Mouse (Mus musculus): ENCODE measurements at regions not wholly inside any gene's neighbourhood (a gene's known extent, or its start where the extent isn't known, plus 50 kb on each side); places are given as distances from the start of the nearest gene placed in this dataset.

DNA sequence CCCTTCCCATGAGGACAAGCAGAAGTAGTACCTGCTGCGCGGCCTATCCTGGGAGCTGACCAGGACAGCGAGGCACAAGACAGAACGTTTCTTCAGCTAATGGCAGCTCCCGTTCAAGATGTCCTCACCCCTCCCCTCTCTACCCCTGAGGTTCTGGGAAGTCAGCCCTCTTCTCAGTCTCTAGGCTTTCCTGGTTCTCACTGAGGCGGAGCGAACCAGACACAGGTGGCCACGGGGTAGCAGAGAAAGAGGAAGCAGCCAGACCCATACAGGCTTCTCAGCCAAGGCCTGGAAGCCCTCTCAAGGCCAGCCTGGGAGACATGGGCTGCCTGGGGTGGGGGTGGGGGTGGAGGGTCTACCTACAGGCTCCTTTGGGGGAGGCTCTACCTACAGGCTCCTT lies 78.5 kb upstream of the Sertad2 start:
- H3K4me1 ChIP-seq = peaks cover 15% of the 10 kb centered on the region
- no peak overlapping the region for H3K9ac ChIP-seq
- no peaks in the 10 kb centered on the region for H3K27me3 ChIP-seq
- no peak overlapping the region for H3K4me2 ChIP-seq (replicated peaks)
- 77% methylated on average over 8 of the region's 8 CpGs for WGBS
- ATAC-seq (ENCODE audit: low FRiP score, low read depth) = no peak
- no peak overlapping the region for H3K4me3 ChIP-seq
- H3K36me3 ChIP-seq = no peaks in the 10 kb centered on the region
- H3K27ac ChIP-seq = no peak overlapping the region
- H3K9me3 ChIP-seq = no peaks in the 10 kb centered on the region

- no peaks in the 10 kb centered on the region for H3K9me3 ChIP-seq
- 24% methylated on average over 4 of the region's 4 CpGs for WGBS
- H3K36me3 ChIP-seq = no peaks in the 10 kb centered on the region
These were observed 76.5 kb upstream of the Sertad2 start for GRCm38 (mm10) chr11:20466591-20466990.

GRCm38 (mm10) chr11:20468319-20469018 lies 74.6 kb upstream of the Sertad2 start:
- H3K9ac ChIP-seq = no peak overlapping the region
- no peaks in the 10 kb centered on the region for H3K27me3 ChIP-seq
- H3K9me3 ChIP-seq = no peaks in the 10 kb centered on the region
- no peak for ATAC-seq (ENCODE audit: low FRiP score, low read depth)
- no peaks in the 10 kb centered on the region for H3K4me1 ChIP-seq
- H3K36me3 ChIP-seq = no peaks in the 10 kb centered on the region
- no peak overlapping the region for H3K27ac ChIP-seq
- H3K4me3 ChIP-seq = no peak overlapping the region
- no peak overlapping the region for H3K4me2 ChIP-seq (replicated peaks)
- WGBS = 76% methylated on average over 12 of the region's 12 CpGs

More at GRCm38 (mm10) chr11:20466591-20466990, 76.5 kb upstream of the Sertad2 start:
- Histone ChIP-seq H3K27ac (no peak overlapping the region), H3K27me3 (no peaks in the 10 kb centered on the region), H3K4me2 (replicated peaks) (no peak overlapping the region), H3K4me1 (no peaks in the 10 kb centered on the region), H3K9ac (no peak overlapping the region), H3K4me3 (no peak overlapping the region)
- ATAC-seq (ENCODE audit: low FRiP score, low read depth) = no peak

GRCm38 (mm10) chr11:20469368-20469767 lies 73.7 kb upstream of the Sertad2 start:
- ATAC-seq (ENCODE audit: low FRiP score, low read depth) = no peak
- Histone ChIP-seq H3K4me2 (replicated peaks) (no peak overlapping the region), H3K27ac (no peak overlapping the region), H3K9ac (no peak overlapping the region), H3K27me3 (no peaks in the 10 kb centered on the region), H3K9me3 (no peaks in the 10 kb centered on the region), H3K4me3 (no peak overlapping the region), H3K36me3 (no peaks in the 10 kb centered on the region), H3K4me1 (no peaks in the 10 kb centered on the region)
- WGBS = 27% methylated on average over 5 of the region's 5 CpGs

GRCm38 (mm10) chr11:20470396-20470795 lies 72.7 kb upstream of the Sertad2 start:
- no peak overlapping the region for H3K9ac ChIP-seq

DNA sequence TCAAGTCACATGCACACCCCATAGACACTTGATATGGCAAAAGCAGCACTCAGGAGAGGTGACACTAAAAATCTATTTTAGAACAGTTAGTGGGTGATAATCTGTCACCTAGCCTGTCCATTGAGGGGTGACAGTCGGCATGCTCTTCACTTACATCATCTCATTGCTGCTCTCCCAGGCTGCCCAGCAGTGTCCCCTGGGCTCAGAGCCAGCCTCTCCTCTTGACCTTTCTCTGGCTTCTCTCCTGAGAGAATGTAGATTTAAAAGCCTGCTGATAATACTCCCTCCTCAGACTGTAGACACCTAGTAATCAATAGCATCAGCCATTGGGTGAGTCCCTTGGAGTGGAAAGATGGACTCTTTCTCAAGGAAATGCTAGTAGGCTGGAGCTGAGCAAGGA lies 70.7 kb upstream of the Sertad2 start:
- Histone ChIP-seq H3K27me3 (no peaks in the 10 kb centered on the region), H3K27ac (no peak overlapping the region), H3K4me3 (no peak overlapping the region), H3K9ac (no peak overlapping the region), H3K4me2 (replicated peaks) (no peak overlapping the region), H3K36me3 (no peaks in the 10 kb centered on the region), H3K4me1 (peaks cover 6% of the 10 kb centered on the region), H3K9me3 (no peaks in the 10 kb centered on the region)
- ATAC-seq (ENCODE audit: low FRiP score, low read depth) = no peak
- 89% methylated on average over 1 of the region's 1 CpGs for WGBS

More at GRCm38 (mm10) chr11:20470396-20470795, 72.7 kb upstream of the Sertad2 start:
- Histone ChIP-seq H3K4me3 (no peak overlapping the region), H3K27ac (no peak overlapping the region), H3K4me2 (replicated peaks) (no peak overlapping the region), H3K36me3 (no peaks in the 10 kb centered on the region), H3K9me3 (no peaks in the 10 kb centered on the region), H3K4me1 (no peaks in the 10 kb centered on the region), H3K27me3 (no peaks in the 10 kb centered on the region)
- no peak for ATAC-seq (ENCODE audit: low FRiP score, low read depth)
- whole genome bisulfite sequencing = 90% methylated on average over 6 of the region's 6 CpGs

DNA sequence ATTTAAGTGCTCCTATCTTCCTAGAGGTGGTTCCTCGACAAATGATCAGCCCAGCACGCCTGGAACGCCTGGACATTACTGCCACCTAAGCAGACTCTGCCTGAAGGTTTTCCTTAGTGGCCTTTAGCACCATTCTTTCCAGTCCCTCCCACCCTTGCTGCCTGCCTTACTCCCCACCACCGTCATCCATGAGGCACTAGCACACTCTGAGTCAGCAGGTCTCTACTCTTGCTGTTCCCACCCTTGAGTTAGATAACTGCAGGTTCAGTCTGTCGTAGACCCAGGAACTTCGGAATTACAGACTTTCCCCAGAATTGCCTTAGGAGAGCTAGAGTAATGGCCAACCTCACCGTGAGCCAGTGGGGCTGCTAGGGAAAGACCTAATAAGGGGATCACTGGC lies 67.4 kb upstream of the Sertad2 start:
- 79% methylated on average over 7 of the region's 7 CpGs for whole genome bisulfite sequencing
- no peak for ATAC-seq (ENCODE audit: low FRiP score, low read depth)
- no peaks in the 10 kb centered on the region for H3K36me3 ChIP-seq
- no peak overlapping the region for H3K9ac ChIP-seq
- peaks cover 11% of the 10 kb centered on the region for H3K4me1 ChIP-seq
- no peak overlapping the region for H3K27ac ChIP-seq
- no peak overlapping the region for H3K4me2 ChIP-seq (replicated peaks)
- H3K4me3 ChIP-seq = no peak overlapping the region
- 0 out of 2 replicates have a peak, but pooled peaks cover 4% of the 10 kb centered on the region for H3K9me3 ChIP-seq
- H3K27me3 ChIP-seq = no peaks in the 10 kb centered on the region

GRCm38 (mm10) chr11:20476494-20476893 lies 66.6 kb upstream of the Sertad2 start:
- H3K4me3 ChIP-seq = no peak overlapping the region
- WGBS = 89% methylated on average over 3 of the region's 3 CpGs
- no peak overlapping the region for H3K4me2 ChIP-seq (replicated peaks)
- no peak overlapping the region for H3K27ac ChIP-seq
- H3K9me3 ChIP-seq = 0 out of 2 replicates have a peak, but pooled peaks cover 4% of the 10 kb centered on the region
- no peak overlapping the region for H3K9ac ChIP-seq
- no peak for ATAC-seq (ENCODE audit: low FRiP score, low read depth)
- H3K36me3 ChIP-seq = no peaks in the 10 kb centered on the region
- H3K27me3 ChIP-seq = no peaks in the 10 kb centered on the region
- peaks cover 11% of the 10 kb centered on the region for H3K4me1 ChIP-seq

DNA sequence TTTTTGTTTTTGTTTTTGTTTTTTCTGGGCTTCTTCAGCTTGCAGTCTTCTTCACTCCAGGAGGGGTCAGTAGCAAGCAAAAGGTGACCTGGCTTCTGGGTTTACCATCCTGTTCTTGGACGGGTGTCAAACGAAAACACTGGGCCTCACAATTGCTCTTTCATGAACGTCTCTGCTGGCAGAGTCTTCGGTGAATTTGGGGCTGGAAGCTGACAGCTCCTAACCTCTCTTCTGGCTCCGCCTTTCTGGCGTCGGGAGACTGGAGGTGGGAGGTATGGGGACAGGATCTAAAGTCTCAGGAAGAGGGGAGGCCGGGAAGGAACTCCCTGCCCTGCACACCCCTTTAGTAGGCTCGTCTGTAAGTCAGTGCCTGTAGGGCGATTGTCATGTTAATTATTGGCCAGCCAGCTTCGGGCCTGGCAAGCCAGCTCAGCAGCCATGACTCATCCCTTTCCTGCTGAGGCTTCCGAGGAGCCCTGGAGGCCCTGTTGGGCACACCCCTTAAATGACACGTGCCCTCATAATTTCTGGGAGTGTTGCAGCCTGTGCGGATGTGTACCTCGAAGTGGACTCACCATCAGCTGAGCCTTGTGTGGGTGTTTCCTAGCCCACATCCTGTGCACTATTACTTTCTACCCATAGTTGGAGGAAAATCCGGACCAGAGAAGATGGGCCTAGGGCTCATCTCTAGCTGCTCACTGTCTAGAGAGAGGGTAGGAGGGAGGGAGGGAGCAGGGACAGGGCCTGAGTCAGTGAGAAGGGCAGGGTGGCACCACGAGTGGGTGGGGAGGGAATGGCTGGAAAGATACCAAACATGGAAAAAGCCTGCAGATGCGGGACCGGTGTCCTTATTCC lies 65.6 kb upstream of the Sertad2 start:
- peak overlapping the region; percentile 14; the same call in 1 of the 2 replicates for H3K9ac ChIP-seq
- no peaks in the 10 kb centered on the region for H3K27me3 ChIP-seq
- H3K27ac ChIP-seq = peak overlapping the region; percentile 70; the same call in 1 of the 2 replicates
- ATAC-seq (ENCODE audit: low FRiP score, low read depth) = peak; percentile 79
- H3K4me3 ChIP-seq = no peak overlapping the region
- peak overlapping the region; percentile 49 for H3K4me2 ChIP-seq (replicated peaks)
- 0 out of 2 replicates have a peak, but pooled peaks cover 4% of the 10 kb centered on the region for H3K9me3 ChIP-seq
- 20% methylated on average over 19 of the region's 19 CpGs for WGBS
- H3K36me3 ChIP-seq = no peaks in the 10 kb centered on the region
- peaks cover 11% of the 10 kb centered on the region for H3K4me1 ChIP-seq

- Histone ChIP-seq H3K4me2 (replicated peaks) (no peak overlapping the region), H3K9ac (no peak overlapping the region), H3K27me3 (no peaks in the 10 kb centered on the region), H3K9me3 (0 out of 2 replicates have a peak, but pooled peaks cover 4% of the 10 kb centered on the region), H3K36me3 (no peaks in the 10 kb centered on the region), H3K4me3 (no peak overlapping the region), H3K4me1 (peaks cover 11% of the 10 kb centered on the region), H3K27ac (no peak overlapping the region)
- WGBS = 91% methylated on average over 3 of the region's 3 CpGs
- no peak for ATAC-seq (ENCODE audit: low FRiP score, low read depth)
These were observed 62.4 kb upstream of the Sertad2 start for GRCm38 (mm10) chr11:20480632-20481031.

DNA sequence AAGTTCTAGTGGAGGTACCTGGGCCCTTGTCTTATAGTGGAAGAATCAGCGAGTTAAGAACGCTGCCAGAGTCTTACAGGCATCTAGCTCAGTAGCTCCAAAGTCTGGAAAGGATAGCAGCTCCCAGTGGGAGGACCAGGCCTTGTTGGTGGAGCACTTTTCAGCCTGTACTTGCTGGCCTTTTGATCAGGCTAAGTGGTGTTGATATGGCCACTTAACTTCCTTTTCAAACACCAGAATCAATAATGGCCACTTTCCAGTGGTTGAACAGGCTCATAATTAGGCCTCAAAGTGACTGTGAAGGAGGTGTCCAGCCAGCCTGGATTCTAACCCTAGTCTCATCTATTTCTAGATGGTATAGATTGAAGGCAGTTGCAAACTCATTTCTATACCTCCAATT lies 57.7 kb upstream of the Sertad2 start:
- no peak overlapping the region for H3K4me3 ChIP-seq
- H3K9me3 ChIP-seq = no peaks in the 10 kb centered on the region
- H3K36me3 ChIP-seq = no peaks in the 10 kb centered on the region
- H3K4me1 ChIP-seq = no peaks in the 10 kb centered on the region
- no peaks in the 10 kb centered on the region for H3K27me3 ChIP-seq
- H3K9ac ChIP-seq = no peak overlapping the region
- no peak for ATAC-seq (ENCODE audit: low FRiP score, low read depth)
- no peak overlapping the region for H3K27ac ChIP-seq
- H3K4me2 ChIP-seq (replicated peaks) = no peak overlapping the region
- 82% methylated on average over 2 of the region's 2 CpGs for WGBS
